Mouse (Mus musculus) midbrain, embryonic 11.5 days (tissue): ENCODE measurements around the gene Carmil3. TPM values are rescaled to one million over a fixed set of nuclear protein-coding genes. Genes with fewer than 3 reads are reported as not detected.
A peak's percentile ranks its signal among the peaks of the same experiment; 100 is the strongest.

ENCODE experiments used
- ATAC-seq: fragments of 200-750 bp; cut with Nextera tagmentation; 2 replicates; pipeline ENCODE4 v1.8.0; 2017; ENCODE audit warnings: moderate TSS enrichment, moderate library complexity; ENCODE audit not compliant: low FRiP score
- DNase-seq: peaks from one replicate; pipeline ENCODE4 v3.0.0; 2015; ENCODE audit warnings: low spot score; ENCODE audit errors: missing footprints
- H3K27ac ChIP-seq: fragments of 300-500 bp; sonication (generic); 2 replicates; pipeline ENCODE4 v1.5.1; 2014; ENCODE audit warnings: low read depth, low read length
- H3K27me3 ChIP-seq: fragments of 300-500 bp; sonication (generic); 2 replicates; pipeline ENCODE4 v1.6.1; 2014; ENCODE audit warnings: mild to moderate bottlenecking, low read length, moderate library complexity, mixed read lengths; ENCODE audit not compliant: control insufficient read depth, insufficient read depth
- H3K36me3 ChIP-seq: fragments of 300-500 bp; sonication (generic); 2 replicates; pipeline ENCODE4 v1.6.1; 2014; ENCODE audit warnings: mild to moderate bottlenecking, low read length, moderate library complexity, mixed read lengths; ENCODE audit not compliant: control insufficient read depth, insufficient read depth
- H3K4me1 ChIP-seq: fragments of 300-500 bp; sonication (generic); 2 replicates; pipeline ENCODE4 v1.6.1; 2014; ENCODE audit warnings: low read length; ENCODE audit not compliant: control insufficient read depth, insufficient read depth
- H3K4me2 ChIP-seq: fragments of 300-500 bp; sonication (generic); 2 replicates; pipeline ENCODE4 v1.6.1; 2014; ENCODE audit warnings: mild to moderate bottlenecking, moderate library complexity
- H3K4me3 ChIP-seq: fragments of 300-500 bp; sonication (generic); 2 replicates; pipeline ENCODE4 v1.5.1; 2014; ENCODE audit warnings: low read depth, low read length
- H3K9ac ChIP-seq: fragments of 300-500 bp; sonication (generic); 2 replicates; pipeline ENCODE4 v1.6.1; 2014; ENCODE audit warnings: low read length
- H3K9me3 ChIP-seq: fragments of 300-500 bp; sonication (generic); 2 replicates; pipeline ENCODE4 v1.6.1; 2016; ENCODE audit warnings: low read length; ENCODE audit not compliant: control insufficient read depth
- WGBS: fragments of 180-500 bp; shearing (Covaris S2); extraction: QIAGEN DNeasy Blood & Tissue Kit; methylation state at CpG from one replicate; pipeline ENCODE4 v1.1.7; 2014; 5-methylcytosine and 5-hydroxymethylcytosine counted together
- polyA plus RNA-seq: library from polyadenylated mRNA; unstranded; fragments of >200 nt; fragmentation: Nextera tagmentation; extraction: Ambion mirVana; gene quantifications from 2 replicates; pipeline ENCODE4 v1.2.1, GENCODE M21; 2014

Gene Carmil3
- polyA plus RNA-seq, result 8.6 and 9.7 TPM in 2 replicates

- peak within 1 kb of the TSS; percentile 64 for H3K27ac ChIP-seq
- DNase-seq (peak; percentile 97), ATAC-seq (peak; percentile 89)
- no peaks in the 10 kb centered on the region for H3K36me3 ChIP-seq
- H3K9me3 ChIP-seq, result no peaks in the 10 kb centered on the region
- under 1% methylated on average over 58 of the region's 68 CpGs for WGBS
- 0 out of 2 replicates have a peak, but pooled peaks cover 4% of the 10 kb centered on the region for H3K4me1 ChIP-seq
- no peaks in the 10 kb centered on the region; the same call in 1 of the 2 replicates for H3K27me3 ChIP-seq
- peak within 1 kb of the TSS; percentile 74 for H3K9ac ChIP-seq
- peak within 1 kb of the TSS; percentile 65 for H3K4me3 ChIP-seq
- H3K4me2 ChIP-seq, result peak within 1 kb of the TSS; percentile 63
Measured at GRCm38 (mm10) chr14:55490361-55491201, at the start of gene Carmil3. Carmil3 (plus strand) TSS chr14:55490651.

GRCm38 (mm10) chr14:55457693-55458092 is 32.8 kb upstream of the Carmil3 start:
- no peaks in the 10 kb centered on the region for H3K36me3 ChIP-seq
- no peaks in the 10 kb centered on the region for H3K27me3 ChIP-seq
- DNase-seq, result no peak
- H3K9me3 ChIP-seq, result peaks cover 3% of the 10 kb centered on the region; the same call in 1 of the 2 replicates
- no peak overlapping the region for H3K9ac ChIP-seq
- H3K4me2 ChIP-seq, result no peak overlapping the region
- H3K27ac ChIP-seq, result no peak overlapping the region
- ATAC-seq, result no peak
- 89% methylated on average over 2 of the region's 2 CpGs for WGBS
- no peak overlapping the region for H3K4me3 ChIP-seq
- H3K4me1 ChIP-seq, result no peaks in the 10 kb centered on the region

- ATAC-seq, result no peak
- Histone ChIP-seq H3K4me3 (no peak overlapping the region), H3K9me3 (peaks cover 3% of the 10 kb centered on the region; the same call in 1 of the 2 replicates), H3K27ac (no peak overlapping the region), H3K9ac (no peak overlapping the region), H3K27me3 (no peaks in the 10 kb centered on the region), H3K36me3 (no peaks in the 10 kb centered on the region), H3K4me1 (no peaks in the 10 kb centered on the region), H3K4me2 (no peak overlapping the region)
- peak; percentile 92 for DNase-seq
- 25% methylated on average over 10 of the region's 10 CpGs for WGBS
Measured at GRCm38 (mm10) chr14:55458273-55458672, 32.2 kb upstream of the Carmil3 start.

GRCm38 (mm10) chr14:55458761-55459160 is 31.7 kb upstream of the Carmil3 start:
- ATAC-seq, result no peak
- H3K4me3 ChIP-seq, result no peak overlapping the region

GRCm38 (mm10) chr14:55459796-55460195 is 30.7 kb upstream of the Carmil3 start:
- Histone ChIP-seq H3K27me3 (no peaks in the 10 kb centered on the region), H3K4me1 (no peaks in the 10 kb centered on the region), H3K9ac (no peak overlapping the region), H3K36me3 (no peaks in the 10 kb centered on the region), H3K27ac (no peak overlapping the region), H3K4me2 (no peak overlapping the region), H3K4me3 (no peak overlapping the region), H3K9me3 (peaks cover 3% of the 10 kb centered on the region; the same call in 1 of the 2 replicates)
- no peak for ATAC-seq
- DNase-seq, result no peak
- 71% methylated on average over 4 of the region's 4 CpGs for WGBS

More at GRCm38 (mm10) chr14:55458761-55459160, 31.7 kb upstream of the Carmil3 start:
- no peak overlapping the region for H3K9ac ChIP-seq
- H3K27me3 ChIP-seq, result no peaks in the 10 kb centered on the region
- H3K27ac ChIP-seq, result no peak overlapping the region
- WGBS, result 90% methylated on average over 3 of the region's 3 CpGs
- H3K36me3 ChIP-seq, result no peaks in the 10 kb centered on the region
- no peak overlapping the region for H3K4me2 ChIP-seq
- peaks cover 3% of the 10 kb centered on the region; the same call in 1 of the 2 replicates for H3K9me3 ChIP-seq
- DNase-seq, result no peak
- no peaks in the 10 kb centered on the region for H3K4me1 ChIP-seq

- H3K4me1 ChIP-seq, result no peaks in the 10 kb centered on the region
- DNase-seq (no peak), ATAC-seq (no peak)
- no peak overlapping the region for H3K9ac ChIP-seq
- no peaks in the 10 kb centered on the region for H3K27me3 ChIP-seq
- H3K36me3 ChIP-seq, result no peaks in the 10 kb centered on the region
- 74% methylated on average over 10 of the region's 10 CpGs for WGBS
- no peak overlapping the region for H3K4me2 ChIP-seq
- peaks cover 3% of the 10 kb centered on the region; the same call in 1 of the 2 replicates for H3K9me3 ChIP-seq
- no peak overlapping the region for H3K4me3 ChIP-seq
- H3K27ac ChIP-seq, result no peak overlapping the region
Measured at GRCm38 (mm10) chr14:55460297-55460696, 30.2 kb upstream of the Carmil3 start.

- DNase-seq, result peak; percentile 81
- no peak for ATAC-seq
- no peak overlapping the region for H3K4me2 ChIP-seq
- H3K36me3 ChIP-seq, result no peaks in the 10 kb centered on the region
- no peak overlapping the region for H3K4me3 ChIP-seq
- H3K4me1 ChIP-seq, result no peaks in the 10 kb centered on the region
- WGBS, result 74% methylated on average over 4 of the region's 4 CpGs
- H3K27me3 ChIP-seq, result no peaks in the 10 kb centered on the region
- H3K27ac ChIP-seq, result no peak overlapping the region
- no peaks in the 10 kb centered on the region for H3K9me3 ChIP-seq
- no peak overlapping the region for H3K9ac ChIP-seq
Measured at GRCm38 (mm10) chr14:55461757-55462156, 28.7 kb upstream of the Carmil3 start.

GRCm38 (mm10) chr14:55466481-55466880 is 24.0 kb upstream of the Carmil3 start:
- Histone ChIP-seq H3K36me3 (no peaks in the 10 kb centered on the region), H3K27me3 (no peaks in the 10 kb centered on the region), H3K4me1 (no peaks in the 10 kb centered on the region), H3K9ac (no peak overlapping the region), H3K27ac (no peak overlapping the region), H3K9me3 (no peaks in the 10 kb centered on the region), H3K4me3 (no peak overlapping the region), H3K4me2 (no peak overlapping the region)
- 82% methylated on average over 4 of the region's 4 CpGs for WGBS
- ATAC-seq, result no peak
- DNase-seq, result no peak

GRCm38 (mm10) chr14:55467108-55467507 is 23.3 kb upstream of the Carmil3 start:
- H3K4me2 ChIP-seq, result no peak overlapping the region
- DNase-seq (peak; percentile 10), ATAC-seq (no peak)
- H3K27ac ChIP-seq, result no peak overlapping the region
- H3K36me3 ChIP-seq, result no peaks in the 10 kb centered on the region
- H3K4me1 ChIP-seq, result no peaks in the 10 kb centered on the region
- H3K4me3 ChIP-seq, result no peak overlapping the region
- WGBS, result 83% methylated on average over 7 of the region's 7 CpGs
- no peak overlapping the region for H3K9ac ChIP-seq
- H3K27me3 ChIP-seq, result no peaks in the 10 kb centered on the region
- no peaks in the 10 kb centered on the region for H3K9me3 ChIP-seq
